Mouse (Mus musculus) bone marrow, adult 2 months (tissue): Measurements from ENCODE around the gene Cpm.

Experiments used
- CTCF ChIP-seq: fragments of 200-500 bp; IDR thresholded peaks from 2 replicates; pipeline ENCODE4 v1.5.1; 2011; ENCODE audit warnings: low read length, control low read depth; ENCODE audit not compliant: control insufficient read depth, insufficient read depth
- POLR2A ChIP-seq: fragments of 200-500 bp; IDR thresholded peaks from 2 replicates; pipeline ENCODE4 v1.6.1; 2011; ENCODE audit warnings: low read depth, mild to moderate bottlenecking, control low read depth, low read length, borderline replicate concordance; ENCODE audit not compliant: control insufficient read depth

GRCm38 (mm10) chr10:117709930-117710603 is 80.8 kb downstream of the Cpm start:
- no peak for TF ChIP-seq CTCF
- peak; percentile 48; the same call in 1 of the 2 replicates for TF ChIP-seq POLR2A
